Mouse (Mus musculus) right cerebral cortex, postnatal 10 days (tissue): ENCODE data around the gene Mprip.
"Not testable (repeated sequence)": the region's sequence is repeated elsewhere in the genome, so short reads cannot be mapped to it uniquely, and the experiment has no call there.

Experiments used
- DNase-seq, 2 experiments: peaks; one replicate each; pipeline ENCODE4 v3.0.0; 2021; ENCODE audit warnings: low spot score in 2 of 2

Gene Mprip

GRCm38 (mm10) chr11:59715424-59715840 lies 54.3 kb downstream of the Mprip start:
- DNase-seq = no peak

DNA sequence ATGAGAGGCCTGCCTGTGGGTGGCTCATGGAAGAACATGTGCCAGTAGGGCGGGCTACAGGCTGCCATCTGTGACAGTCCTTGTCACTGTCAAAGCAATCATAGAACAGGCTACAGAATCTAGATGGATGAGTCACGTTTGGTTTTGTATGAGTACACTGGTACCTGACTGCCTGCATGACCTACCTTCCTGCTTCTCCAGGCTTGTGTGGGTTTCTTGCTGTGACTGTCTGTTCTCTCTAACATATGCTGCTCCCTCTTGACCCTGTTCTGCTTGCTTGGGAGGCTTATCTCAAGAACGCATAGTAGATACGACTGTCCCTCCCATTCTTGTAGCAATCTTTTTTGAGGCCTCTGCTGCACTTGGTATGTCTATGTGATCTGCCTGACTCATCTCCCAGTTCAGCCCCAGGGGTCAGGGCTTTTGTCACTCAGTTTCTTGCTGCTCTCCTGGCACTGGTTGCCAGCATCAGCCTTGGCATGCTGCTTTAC lies 56.7 kb downstream of the Mprip start:
- DNase-seq = no peak

GRCm38 (mm10) chr11:59719185-59719584 lies 58.1 kb downstream of the Mprip start:
- DNase-seq = no peak

DNA sequence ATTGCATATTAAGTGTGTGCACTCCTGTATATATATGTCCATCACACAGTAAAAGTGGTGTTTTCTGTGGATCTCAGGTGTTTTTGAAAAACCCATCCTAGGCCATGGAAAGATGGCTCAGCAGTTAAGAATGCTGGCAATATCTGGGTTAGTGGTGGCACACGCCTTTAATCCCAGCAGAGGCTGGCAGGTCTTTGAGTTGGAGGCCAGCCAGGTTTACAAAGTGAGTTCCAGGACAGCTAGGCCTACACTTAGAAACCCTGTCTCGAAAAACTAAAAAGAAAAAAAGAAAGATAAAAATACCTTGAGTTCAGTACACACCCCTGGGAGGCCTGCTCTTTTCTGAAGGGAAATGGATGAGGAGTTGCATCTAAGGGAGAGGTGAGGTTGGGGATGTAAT lies 60.3 kb downstream of the Mprip start:
- no peak for DNase-seq

GRCm38 (mm10) chr11:59727204-59727603 lies 66.1 kb downstream of the Mprip start:
- DNase-seq = no peak

DNA sequence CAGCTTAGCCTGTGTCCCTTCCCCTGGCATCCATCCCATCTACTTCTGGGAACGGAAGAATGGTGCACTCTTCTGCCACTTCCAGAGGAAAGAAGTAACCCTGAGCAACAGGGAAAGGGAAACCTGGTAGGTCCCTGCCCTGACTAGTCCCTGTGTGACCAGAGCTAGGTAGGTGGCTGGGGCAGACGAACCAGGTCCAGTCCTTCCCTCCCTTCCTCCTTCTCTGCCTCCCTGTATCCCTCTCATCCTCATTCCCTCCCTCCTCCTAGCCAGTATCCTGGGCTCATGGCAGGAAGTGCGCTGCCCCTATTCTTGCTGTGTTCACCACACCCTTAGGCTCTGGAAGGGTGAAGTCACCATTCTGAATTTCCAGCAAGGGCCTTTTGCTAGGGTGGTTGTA lies 70.7 kb downstream of the Mprip start:
- no peak for DNase-seq

DNA sequence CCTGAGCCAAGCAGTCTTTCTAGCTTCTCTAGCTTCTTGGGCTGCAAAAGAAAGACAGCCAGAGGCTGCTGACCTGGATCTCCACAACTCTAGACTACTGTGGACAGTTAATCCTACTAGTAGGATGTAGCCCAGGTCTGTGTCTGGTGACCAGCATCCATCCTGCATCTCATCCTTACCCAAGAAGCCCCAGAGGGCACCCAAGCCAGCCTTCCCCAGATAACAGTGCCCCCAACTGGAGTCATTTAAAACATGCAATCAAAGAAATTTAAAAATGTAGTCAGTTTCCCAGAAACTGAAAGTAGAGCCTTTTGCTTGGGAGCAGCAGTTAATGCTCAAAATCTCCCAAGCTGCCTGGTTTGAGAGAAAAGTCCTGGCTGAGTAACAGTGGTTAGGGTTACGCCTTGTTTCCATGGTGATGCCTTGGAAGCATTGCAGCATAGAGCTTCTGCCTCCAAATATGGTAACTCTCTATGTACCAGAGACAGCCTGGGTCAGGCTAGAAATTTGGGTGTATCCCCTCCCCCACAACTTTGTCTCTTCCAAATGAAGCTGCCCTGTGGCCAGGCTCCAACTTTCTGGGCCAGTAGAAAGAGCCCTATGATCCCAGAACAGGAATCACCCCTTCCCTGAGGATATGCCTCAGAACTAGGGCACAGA lies 71.4 kb downstream of the Mprip start:
- peak; percentile 69 to 85 for DNase-seq

DNA sequence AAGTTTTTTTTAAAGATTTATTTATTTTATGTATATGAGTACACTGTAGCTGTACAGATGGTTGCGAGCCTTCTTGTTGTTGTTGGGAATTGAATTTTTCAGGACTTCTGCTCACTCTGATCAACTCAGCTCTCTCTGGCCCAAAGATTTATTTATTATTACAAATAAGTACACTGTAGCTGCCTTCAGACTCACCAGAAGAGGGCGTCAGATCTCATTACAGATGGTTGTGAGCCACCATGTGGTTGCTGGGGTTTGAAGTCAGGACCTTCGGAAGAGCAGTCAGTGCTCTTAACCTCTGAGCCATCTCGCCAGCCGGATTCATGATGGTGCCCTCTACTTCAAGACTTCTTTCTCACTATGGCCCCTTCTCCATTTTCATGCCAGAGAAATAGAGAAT lies 72.5 kb downstream of the Mprip start:
- DNase-seq = not testable (repeated sequence)

DNA sequence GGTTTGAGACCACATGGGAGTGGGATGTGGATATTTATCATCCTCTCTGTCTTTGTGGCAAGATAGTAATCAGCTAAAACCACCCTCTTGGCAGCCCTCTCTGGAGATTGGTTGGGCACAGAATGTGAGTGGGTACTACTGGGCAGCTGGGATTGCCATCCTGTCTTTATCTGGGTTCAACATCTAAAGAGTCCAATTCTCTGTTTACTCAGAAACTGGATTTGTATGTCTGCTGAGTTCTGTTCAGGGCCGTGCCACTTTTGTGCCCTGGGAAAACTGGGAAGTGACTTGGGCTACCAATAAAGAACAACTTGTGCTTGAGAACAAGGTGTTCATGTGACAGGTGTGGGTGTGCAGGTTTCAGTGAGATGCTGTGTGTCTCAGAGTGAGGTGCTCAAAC lies 73.2 kb downstream of the Mprip start:
- no peak for DNase-seq

- DNase-seq = not testable (repeated sequence)
These were observed 74.8 kb downstream of the Mprip start for GRCm38 (mm10) chr11:59735938-59736337.

DNA sequence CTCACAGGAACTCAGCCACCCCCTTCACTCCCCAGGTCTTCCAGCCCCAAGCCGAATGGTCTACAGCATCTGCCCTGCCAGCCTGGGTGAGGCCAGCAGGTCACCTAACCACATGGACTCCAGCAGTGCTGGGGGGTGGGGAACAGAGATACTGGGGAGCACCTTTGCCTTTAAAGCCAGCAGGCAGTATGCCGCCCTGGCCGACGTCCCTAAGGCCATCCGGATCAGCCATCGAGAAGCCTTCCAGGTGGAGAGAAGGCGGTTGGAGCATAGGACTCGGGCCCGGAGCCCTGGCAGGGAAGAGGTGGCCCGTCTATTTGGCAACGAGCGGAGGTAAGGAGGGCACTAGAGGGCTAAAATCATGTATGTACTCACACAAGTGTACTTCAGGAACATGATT lies 76.1 kb downstream of the Mprip start:
- no peak for DNase-seq

DNA sequence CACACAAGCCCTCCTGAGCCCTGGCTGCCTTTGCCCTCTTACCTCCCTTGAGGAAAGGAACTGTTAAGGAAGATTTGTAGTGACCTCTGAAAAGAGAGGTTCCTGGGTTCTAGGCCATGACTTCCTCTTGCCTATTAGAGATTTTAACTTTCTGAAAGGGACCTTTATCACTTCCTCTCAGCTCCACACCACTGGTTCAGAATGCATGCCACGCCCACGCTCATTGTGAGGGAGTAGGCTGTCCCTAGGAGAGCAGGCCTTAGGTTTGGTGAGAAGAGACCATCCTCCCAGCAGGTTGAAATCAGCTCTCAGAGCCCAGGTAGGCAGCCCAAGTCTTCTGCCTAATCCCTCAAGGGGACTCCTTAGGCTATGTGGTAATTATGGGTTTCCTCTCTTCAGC lies 78.9 kb downstream of the Mprip start:
- no peak for DNase-seq

GRCm38 (mm10) chr11:59741915-59742314 lies 80.8 kb downstream of the Mprip start:
- DNase-seq = no peak

GRCm38 (mm10) chr11:59743307-59743706 lies 82.2 kb downstream of the Mprip start:
- DNase-seq = no peak

GRCm38 (mm10) chr11:59743712-59744111 lies 82.6 kb downstream of the Mprip start:
- DNase-seq = no peak

DNA sequence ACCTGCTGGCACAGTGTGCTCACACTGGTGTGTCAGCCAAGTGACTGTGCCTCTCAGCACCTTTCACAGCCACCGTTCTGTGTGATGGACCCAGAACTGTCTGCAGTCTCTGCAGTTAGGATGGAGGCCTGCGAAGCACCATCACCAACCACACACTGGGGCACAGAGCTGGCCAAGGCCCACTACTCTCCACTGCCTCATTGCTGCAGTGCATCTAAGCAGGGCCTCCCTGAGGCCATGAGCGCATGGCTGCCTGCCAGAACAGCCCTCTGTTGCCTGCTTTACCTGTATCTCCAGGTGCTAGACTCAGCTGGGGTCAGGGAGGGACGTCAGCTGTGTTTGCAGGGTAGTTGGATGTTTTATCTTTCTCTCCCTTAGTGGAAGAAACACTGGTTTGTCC lies 83.3 kb downstream of the Mprip start:
- no peak for DNase-seq

DNA sequence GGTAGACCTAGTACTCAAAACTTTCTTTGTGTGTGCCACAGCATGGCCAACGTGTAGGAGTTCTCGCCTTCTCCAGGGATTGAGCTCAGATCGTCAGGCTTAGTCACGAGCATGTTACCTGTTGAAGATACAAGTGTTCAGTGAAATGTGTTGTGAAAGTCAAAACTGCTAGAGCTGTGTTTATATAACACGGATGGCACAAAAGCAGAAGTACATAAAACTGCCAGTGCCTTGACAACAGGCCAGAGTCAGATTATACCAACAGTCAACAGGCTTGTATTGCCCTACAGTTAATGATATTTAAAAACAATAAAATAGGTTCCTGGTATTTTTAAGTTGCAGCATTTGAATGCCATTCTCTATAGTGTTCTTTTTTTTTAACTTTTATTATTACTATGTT lies 84.7 kb downstream of the Mprip start:
- DNase-seq = no peak

- DNase-seq = peak; percentile 70 to 77
These were observed 85.5 kb downstream of the Mprip start for GRCm38 (mm10) chr11:59746614-59747013.

DNA sequence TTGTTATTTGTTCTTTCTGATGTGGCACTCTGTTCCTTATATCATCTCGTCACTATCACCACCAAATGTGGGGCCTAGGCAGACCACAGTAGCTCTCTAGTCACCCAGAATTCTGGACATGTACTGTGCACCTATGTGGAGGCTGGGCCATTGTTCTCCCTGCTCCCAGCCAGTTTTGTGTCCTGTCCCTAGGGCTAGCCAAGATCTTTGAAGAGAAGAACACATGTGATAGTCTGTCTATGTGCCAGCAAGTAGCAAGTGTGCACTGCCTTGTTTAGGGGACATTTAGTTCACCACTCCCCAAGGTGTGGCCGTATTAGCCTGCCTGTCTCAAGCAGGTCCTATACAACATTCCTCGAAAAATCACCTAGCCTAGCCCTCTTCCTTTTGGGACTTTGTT lies 87.9 kb downstream of the Mprip start:
- no peak for DNase-seq

- no peak for DNase-seq
These were observed 93.4 kb downstream of the Mprip start for GRCm38 (mm10) chr11:59754504-59754903.

- no peak for DNase-seq
These were observed 95.2 kb downstream of the Mprip start for GRCm38 (mm10) chr11:59756351-59756750.

GRCm38 (mm10) chr11:59758191-59758985 lies 97.3 kb downstream of the Mprip start:
- DNase-seq = no peak

DNA sequence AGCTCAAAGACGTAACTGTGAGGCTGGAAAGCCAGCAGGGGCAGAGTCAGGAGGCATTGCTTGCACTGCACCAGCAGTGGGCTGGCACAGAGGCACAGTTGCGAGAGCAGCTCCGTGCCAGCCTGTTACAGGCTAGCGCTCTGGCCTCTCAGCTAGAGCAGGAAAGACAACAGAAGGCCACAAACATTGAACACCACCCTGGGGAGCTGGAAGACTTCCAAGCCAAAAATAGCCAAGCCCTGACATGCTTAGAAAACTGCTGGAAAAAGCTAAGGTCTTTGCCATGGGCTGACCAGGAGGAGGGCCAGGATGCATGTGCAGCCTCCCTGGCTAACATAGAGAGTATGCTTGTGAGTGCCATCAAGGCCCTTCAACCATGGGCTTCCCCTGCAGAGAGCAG lies 98.1 kb downstream of the Mprip start:
- peak; percentile 54 to 66 for DNase-seq
